Mouse (Mus musculus) lung, adult 2 months (tissue): Measurements from ENCODE around the gene Abca1.

ENCODE experiments used
- CTCF ChIP-seq: fragments of 200-500 bp; IDR thresholded peaks from 2 replicates; pipeline ENCODE4 v1.5.1; 2011; ENCODE audit warnings: mild to moderate bottlenecking, low read length, control low read depth; ENCODE audit not compliant: insufficient read depth
- POLR2A ChIP-seq: fragments of 200-500 bp; IDR thresholded peaks from 2 replicates; pipeline ENCODE4 v1.6.1; 2011; ENCODE audit warnings: low read depth, mild to moderate bottlenecking, control low read depth, low read length, borderline replicate concordance; ENCODE audit errors: extremely low read depth

GRCm38 (mm10) chr4:53018392-53018791 is 141.3 kb downstream of the Abca1 start:
- TF ChIP-seq POLR2A (no peak), CTCF (no peak)
